Mouse (Mus musculus): ENCODE data around the gene Magix. TPM values are rescaled to one million over a fixed set of nuclear protein-coding genes. Genes with fewer than 3 reads are reported as not detected.

Magix gene
- total and polyA plus RNA-seq, 2 experiments from 2014 or later = 0.07 TPM; not detected in 1

DNA sequence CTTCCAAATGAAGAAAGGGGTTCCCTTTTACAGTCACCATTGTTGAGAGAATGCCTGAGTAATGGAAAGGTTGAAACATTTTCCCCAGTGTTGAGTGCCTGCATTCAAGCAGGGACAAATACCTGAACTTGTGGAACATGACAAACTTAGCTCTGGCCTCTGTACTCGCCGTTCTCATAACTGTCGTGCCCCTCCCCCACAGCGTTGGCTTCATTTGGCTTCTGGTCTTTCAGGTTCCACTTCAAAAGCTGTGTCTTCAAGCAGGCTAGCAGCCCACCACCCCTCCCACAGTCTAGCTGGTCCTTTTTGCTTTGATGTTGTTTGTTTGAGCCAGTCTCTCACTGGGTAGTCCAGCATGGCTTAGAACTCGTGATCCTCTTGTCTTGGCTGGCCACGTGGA is 8.3 kb downstream of the Magix start:
- H3K4me3 ChIP-seq (ENCODE audit: low read depth, low read length) = no peak overlapping the region
- no peak overlapping the region for H3K9ac ChIP-seq (replicated peaks; ENCODE audit: low read length, poor library complexity, severe bottlenecking)
- no peaks in the 10 kb centered on the region for H3K27me3 ChIP-seq (ENCODE audit: insufficient read depth, low read length)
- 60% methylated on average over 6 of the region's 6 CpGs for WGBS
- DNase-seq (ENCODE audit: low spot score) (no peak), ATAC-seq (ENCODE audit: low FRiP score) (no peak)
- no peak for TF ChIP-seq CTCF (IDR thresholded peaks at IDR 0.05)
- H3K9me3 ChIP-seq (ENCODE audit: low read length) = peaks cover 3% of the 10 kb centered on the region; the same call in 1 of the 2 replicates
- no peaks in the 10 kb centered on the region for H3K36me3 ChIP-seq (ENCODE audit: insufficient read depth, low read length)
- no peak overlapping the region for H3K27ac ChIP-seq (ENCODE audit: low read depth, low read length)
- no peaks in the 10 kb centered on the region for H3K4me1 ChIP-seq (ENCODE audit: insufficient read depth, low read length)
- H3K4me2 ChIP-seq (ENCODE audit: low read depth, low read length, poor library complexity, severe bottlenecking) = no peak overlapping the region

DNA sequence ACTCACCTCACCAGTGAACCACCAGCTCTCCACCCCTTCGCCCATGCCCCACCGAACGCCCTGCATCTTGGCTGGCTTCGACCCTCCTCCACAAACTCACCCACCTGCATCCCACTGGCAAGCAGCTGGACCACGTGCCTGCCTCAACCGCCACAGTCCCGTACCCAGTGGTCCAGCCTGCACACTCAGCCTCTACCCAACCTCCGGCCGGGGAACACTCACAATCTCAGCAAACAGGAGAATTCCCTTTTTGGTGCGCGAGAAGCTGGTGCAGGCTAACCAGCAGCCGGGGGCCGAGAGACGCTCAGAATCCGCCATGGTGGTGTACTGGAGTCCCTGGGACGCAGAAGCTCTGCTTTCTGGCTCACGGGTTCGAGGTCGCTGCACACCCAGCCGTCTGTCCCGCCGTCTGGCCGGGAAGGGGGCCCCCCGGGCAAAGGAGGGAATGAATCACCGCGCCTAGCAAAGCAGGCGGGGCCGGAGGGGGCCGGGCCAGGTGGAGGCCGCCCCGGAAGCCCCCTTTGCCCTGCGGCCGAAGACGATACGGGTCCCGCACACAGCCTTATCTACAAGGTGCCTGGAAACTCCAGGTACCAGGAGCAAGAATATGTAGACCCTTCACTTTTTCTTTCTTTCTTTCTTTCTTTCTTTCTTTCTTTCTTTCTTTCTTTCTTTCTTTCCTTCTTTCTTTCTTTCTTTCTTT is 10.0 kb downstream of the Magix start, which contains the start of gene Plp2:
Plp2 (minus strand) TSS at position 470 of the 703 bp plus-strand sequence.
- Histone ChIP-seq H3K27me3 (ENCODE audit: insufficient read depth, low read length) (no peaks in the 10 kb centered on the region), H3K4me2 (ENCODE audit: low read depth, low read length, poor library complexity, severe bottlenecking) (peak within 1 kb of the TSS; percentile 42), H3K9me3 (ENCODE audit: low read length) (peaks cover 3% of the 10 kb centered on the region; the same call in 1 of the 2 replicates), H3K4me3 (ENCODE audit: low read depth, low read length) (peak within 1 kb of the TSS; percentile 32), H3K4me1 (ENCODE audit: insufficient read depth, low read length) (no peaks in the 10 kb centered on the region), H3K9ac (replicated peaks; ENCODE audit: low read length, poor library complexity, severe bottlenecking) (no peak within 1 kb of the TSS), H3K27ac (ENCODE audit: low read depth, low read length) (no peak within 1 kb of the TSS), H3K36me3 (ENCODE audit: insufficient read depth, low read length) (no peaks in the 10 kb centered on the region)
- WGBS = 12% methylated on average over 27 of the region's 36 CpGs
- no peak for TF ChIP-seq CTCF (IDR thresholded peaks at IDR 0.05)
- no peak for DNase-seq (ENCODE audit: low spot score)
- ATAC-seq (ENCODE audit: low FRiP score) = peak; percentile 49

DNA sequence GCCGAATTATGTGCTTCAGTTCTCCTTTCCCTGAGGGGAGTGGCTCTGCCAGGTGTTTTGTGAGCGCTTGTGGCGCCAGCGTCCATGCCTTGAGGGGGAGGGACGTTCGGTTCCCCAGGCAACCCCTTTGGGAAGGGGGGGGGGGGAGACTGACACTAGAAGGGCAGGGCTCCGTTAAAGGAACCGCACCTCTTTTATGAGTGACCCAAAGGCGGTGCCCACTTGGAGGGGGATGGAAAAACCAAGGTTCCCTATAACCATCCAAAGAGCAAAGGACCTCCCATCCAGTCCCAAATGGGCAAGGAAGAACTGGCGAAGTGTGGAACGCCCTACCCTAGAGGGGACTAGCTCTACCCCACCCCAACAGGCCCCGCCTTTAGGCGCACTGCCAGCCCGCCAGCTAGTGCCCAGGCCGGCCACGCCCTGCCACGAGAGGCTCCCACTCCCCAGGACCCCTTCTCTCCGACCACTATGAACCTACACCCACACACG is 10.6 kb downstream of the Magix start:
- Histone ChIP-seq H3K27me3 (ENCODE audit: insufficient read depth, low read length) (no peaks in the 10 kb centered on the region), H3K4me3 (ENCODE audit: low read depth, low read length) (peak overlapping the region; percentile 32), H3K9me3 (ENCODE audit: low read length) (peaks cover 3% of the 10 kb centered on the region; the same call in 1 of the 2 replicates), H3K4me2 (ENCODE audit: low read depth, low read length, poor library complexity, severe bottlenecking) (peak overlapping the region; percentile 42), H3K36me3 (ENCODE audit: insufficient read depth, low read length) (no peaks in the 10 kb centered on the region), H3K9ac (replicated peaks; ENCODE audit: low read length, poor library complexity, severe bottlenecking) (no peak overlapping the region), H3K4me1 (ENCODE audit: insufficient read depth, low read length) (no peaks in the 10 kb centered on the region), H3K27ac (ENCODE audit: low read depth, low read length) (no peak overlapping the region)
- 27% methylated on average over 19 of the region's 19 CpGs for WGBS
- ATAC-seq (ENCODE audit: low FRiP score) (peak; percentile 32), DNase-seq (ENCODE audit: low spot score) (peak; percentile 33)
- TF ChIP-seq CTCF (IDR thresholded peaks at IDR 0.05) = no peak

DNA sequence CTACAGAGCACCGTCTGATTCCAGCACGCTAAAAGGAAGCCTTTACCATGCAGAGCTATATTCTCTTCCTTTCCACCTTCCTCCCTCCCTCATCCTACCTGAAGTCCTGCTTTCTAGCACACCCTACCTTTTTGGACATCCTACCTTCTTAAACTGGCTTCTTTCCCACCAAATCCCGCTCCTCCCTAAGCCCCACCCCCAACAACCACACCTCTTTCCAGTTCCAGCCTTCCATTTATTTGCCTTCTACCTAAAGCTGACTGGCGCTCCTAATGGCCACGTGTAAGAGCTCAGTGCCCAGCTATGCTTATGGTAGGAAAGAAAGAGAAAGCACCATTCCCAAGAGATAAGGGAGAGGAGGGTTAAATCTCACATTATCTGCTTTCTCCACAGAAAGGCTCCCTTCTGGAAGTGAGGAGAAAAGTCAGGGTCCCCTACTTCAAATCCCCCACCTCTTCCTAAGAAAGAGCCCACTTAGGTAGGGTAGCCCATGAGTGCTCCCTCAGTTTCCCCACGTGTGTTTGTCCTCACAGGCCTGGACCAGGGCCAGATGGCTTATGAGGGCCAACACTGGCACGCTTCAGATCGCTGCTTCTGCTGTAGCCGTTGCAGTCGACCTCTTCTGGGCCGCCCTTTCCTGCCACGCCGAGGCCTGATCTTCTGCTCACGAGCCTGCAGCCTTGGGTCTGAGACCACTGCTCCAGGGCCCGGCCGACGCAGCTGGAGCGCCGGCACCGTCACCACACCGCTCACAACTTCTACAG is 15.1 kb downstream of the Magix start:
- DNase-seq (ENCODE audit: low spot score) (no peak), ATAC-seq (ENCODE audit: low FRiP score) (no peak)
- WGBS = 80% methylated on average over 21 of the region's 21 CpGs

DNA sequence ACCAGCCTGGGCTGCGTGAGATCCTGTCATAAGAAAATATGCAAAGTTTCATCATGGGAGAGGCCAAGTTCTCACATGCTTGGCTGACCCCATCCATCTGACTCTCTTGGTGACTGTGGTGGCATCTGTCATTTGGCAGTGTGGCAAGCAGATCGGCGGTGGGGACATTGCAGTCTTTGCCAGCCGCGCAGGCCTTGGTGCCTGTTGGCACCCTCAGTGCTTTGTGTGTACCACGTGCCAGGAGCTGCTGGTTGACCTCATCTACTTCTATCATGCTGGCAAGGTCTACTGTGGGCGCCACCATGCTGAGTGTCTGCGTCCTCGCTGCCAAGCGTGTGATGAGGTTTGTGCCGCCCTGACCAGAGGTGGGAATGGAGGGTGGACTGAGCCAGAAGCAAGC is 16.3 kb downstream of the Magix start:
- H3K36me3 ChIP-seq (ENCODE audit: insufficient read depth, low read length) = no peaks in the 10 kb centered on the region
- no peaks in the 10 kb centered on the region for H3K4me1 ChIP-seq (ENCODE audit: insufficient read depth, low read length)
- no peak overlapping the region for H3K27ac ChIP-seq (ENCODE audit: low read depth, low read length)
- no peak overlapping the region for H3K4me2 ChIP-seq (ENCODE audit: low read depth, low read length, poor library complexity, severe bottlenecking)
- no peak overlapping the region for H3K9ac ChIP-seq (replicated peaks; ENCODE audit: low read length, poor library complexity, severe bottlenecking)
- no peaks in the 10 kb centered on the region for H3K27me3 ChIP-seq (ENCODE audit: insufficient read depth, low read length)
- H3K9me3 ChIP-seq (ENCODE audit: low read length) = no peaks in the 10 kb centered on the region
- WGBS = 85% methylated on average over 11 of the region's 11 CpGs
- ATAC-seq (ENCODE audit: low FRiP score) = peak; percentile 65; the same call in 1 of the 2 replicates
- H3K4me3 ChIP-seq (ENCODE audit: low read depth, low read length) = no peak overlapping the region
- DNase-seq (ENCODE audit: low spot score) = peak; percentile 77
- TF ChIP-seq CTCF (IDR thresholded peaks at IDR 0.05) = no peak

More for the DNA sequence above, 15.1 kb downstream of the Magix start:
- no peaks in the 10 kb centered on the region for H3K27me3 ChIP-seq (ENCODE audit: insufficient read depth, low read length)
- no peaks in the 10 kb centered on the region for H3K4me1 ChIP-seq (ENCODE audit: insufficient read depth, low read length)
- H3K27ac ChIP-seq (ENCODE audit: low read depth, low read length) = no peak overlapping the region
- no peak overlapping the region for H3K4me3 ChIP-seq (ENCODE audit: low read depth, low read length)
- no peak overlapping the region for H3K4me2 ChIP-seq (ENCODE audit: low read depth, low read length, poor library complexity, severe bottlenecking)
- H3K9ac ChIP-seq (replicated peaks; ENCODE audit: low read length, poor library complexity, severe bottlenecking) = no peak overlapping the region
- peaks cover 3% of the 10 kb centered on the region; the same call in 1 of the 2 replicates for H3K9me3 ChIP-seq (ENCODE audit: low read length)
- no peak for TF ChIP-seq CTCF (IDR thresholded peaks at IDR 0.05)
- H3K36me3 ChIP-seq (ENCODE audit: insufficient read depth, low read length) = no peaks in the 10 kb centered on the region

DNA sequence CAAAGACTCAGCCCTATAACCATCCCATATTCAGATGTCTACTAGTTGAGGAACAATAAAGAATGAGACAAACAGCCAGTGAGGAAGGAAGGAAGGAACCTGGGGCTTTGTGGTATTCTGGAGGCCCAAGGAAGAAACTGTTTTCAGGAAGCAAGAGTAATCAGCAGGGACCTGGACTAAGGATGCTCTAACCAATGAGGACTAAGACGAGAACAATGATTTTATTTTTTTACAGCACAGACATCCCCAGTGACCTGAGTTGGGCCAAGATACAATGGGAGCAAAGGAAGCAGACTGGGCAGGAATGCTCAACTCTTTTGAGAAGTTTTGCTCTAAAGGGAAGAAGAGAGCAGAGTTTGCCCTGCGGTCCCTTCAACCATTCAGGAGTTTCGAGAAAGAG is 18.1 kb downstream of the Magix start:
- H3K9ac ChIP-seq (replicated peaks; ENCODE audit: low read length, poor library complexity, severe bottlenecking) = no peak overlapping the region
- no peak overlapping the region for H3K4me2 ChIP-seq (ENCODE audit: low read depth, low read length, poor library complexity, severe bottlenecking)
- H3K9me3 ChIP-seq (ENCODE audit: low read length) = no peaks in the 10 kb centered on the region
- no peaks in the 10 kb centered on the region for H3K36me3 ChIP-seq (ENCODE audit: insufficient read depth, low read length)
- no peaks in the 10 kb centered on the region for H3K4me1 ChIP-seq (ENCODE audit: insufficient read depth, low read length)
- no peak overlapping the region for H3K27ac ChIP-seq (ENCODE audit: low read depth, low read length)
- DNase-seq (ENCODE audit: low spot score) = no peak
- TF ChIP-seq CTCF (IDR thresholded peaks at IDR 0.05) = no peak
- WGBS = 74% methylated on average over 3 of the region's 3 CpGs
- no peaks in the 10 kb centered on the region for H3K27me3 ChIP-seq (ENCODE audit: insufficient read depth, low read length)
- ATAC-seq (ENCODE audit: low FRiP score) = no peak
- H3K4me3 ChIP-seq (ENCODE audit: low read depth, low read length) = no peak overlapping the region

Measured in midbrain, postnatal 0 days (tissue).